Mouse (Mus musculus) stomach, postnatal 0 days (tissue): ENCODE measurements around the gene Clcf1.

Experiments
- CTCF ChIP-seq: IDR thresholded peaks from 2 replicates; pipeline ENCODE4 v1.5.1; 2016; ENCODE audit warnings: antibody characterized with exemption, low read depth, mild to moderate bottlenecking, moderate library complexity
- EP300 ChIP-seq: optimal IDR thresholded peaks from 2 replicates; pipeline ENCODE3; 2016; ENCODE audit warnings: antibody characterized with exemption

DNA sequence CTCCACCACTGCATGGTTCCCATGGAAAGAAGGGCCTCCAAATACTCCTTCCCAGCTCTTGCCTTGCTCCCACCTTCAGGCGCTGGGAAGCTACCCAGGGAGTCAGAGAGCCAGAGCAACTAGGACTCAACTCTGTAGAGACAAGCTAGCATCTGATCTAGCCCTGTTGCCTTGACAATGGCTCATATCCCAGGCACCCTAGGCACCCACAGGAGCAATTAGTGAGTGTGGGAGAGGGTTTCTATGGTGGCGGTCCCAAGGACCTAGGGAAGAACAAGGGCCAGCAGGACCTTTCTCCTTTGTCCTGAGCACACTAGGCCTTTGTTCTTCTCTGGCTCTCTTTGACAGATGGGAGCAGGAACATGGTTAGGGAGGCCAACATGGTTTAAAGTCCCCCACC lies 30.3 kb upstream of the Clcf1 start:
- TF ChIP-seq EP300 (no peak), CTCF (no peak)
